Mouse (Mus musculus) heart, postnatal 0 days (tissue): ENCODE measurements around the gene En2.

ENCODE experiments used
- CTCF ChIP-seq: IDR thresholded peaks from 2 replicates; pipeline ENCODE4 v1.5.1; 2016; ENCODE audit warnings: antibody characterized with exemption, control low read depth, low read depth
- EP300 ChIP-seq: IDR thresholded peaks from 2 replicates; pipeline ENCODE4 v1.6.1; 2016; ENCODE audit warnings: antibody characterized with exemption, low read depth

DNA sequence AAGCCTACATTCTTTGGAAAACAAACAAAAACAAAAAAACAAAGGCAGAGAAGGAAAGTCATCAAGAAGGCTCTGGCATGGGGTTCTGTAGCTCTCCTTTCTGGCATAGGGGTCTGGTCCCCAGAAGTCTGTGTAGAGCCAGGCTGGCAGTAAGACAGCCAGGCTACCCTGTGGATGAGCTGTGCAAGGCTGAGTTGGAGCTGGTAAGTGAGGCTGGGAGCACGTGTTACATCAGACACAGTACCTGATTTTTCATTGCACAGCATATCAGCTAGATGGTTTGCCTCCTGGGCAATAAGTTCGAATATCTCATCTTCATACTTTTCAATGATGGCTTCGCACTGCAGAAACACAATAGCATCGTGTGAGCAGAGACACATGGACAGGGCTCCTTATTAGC is 41.5 kb downstream of the En2 start:
- TF ChIP-seq EP300 (no peak), CTCF (no peak)
